Mouse (Mus musculus) CH12.LX (cell line): ENCODE measurements around the gene Kif5c. TPM values are rescaled to one million over a fixed set of nuclear protein-coding genes. Genes with fewer than 3 reads are reported as not detected.

Experiments used
- DNase-seq: peaks from one replicate; pipeline ENCODE4 v3.0.0-alpha.2; 2013; ENCODE audit errors: extremely low read depth
- H3K27ac ChIP-seq: 2 replicates; pipeline ENCODE4 v1.5.1; 2012; ENCODE audit warnings: low read depth, mild to moderate bottlenecking, control low read depth, moderate library complexity; ENCODE audit not compliant: insufficient read depth
- H3K27me3 ChIP-seq: replicated peaks from 2 replicates; pipeline ENCODE3; 2012; ENCODE audit warnings: inconsistent platforms
- H3K36me3 ChIP-seq, 2 experiments: replicated peaks in 1 of 2; 2 replicates each; pipeline versions ENCODE3 to v1.6.1; 2012; ENCODE audit warnings: inconsistent platforms in 1 of 2, low read length in 1 of 2, mild to moderate bottlenecking in 1 of 2, mixed read lengths in 1 of 2, moderate library complexity in 1 of 2; ENCODE audit not compliant: control insufficient read depth in 1 of 2, insufficient read depth in 1 of 2
- H3K4me1 ChIP-seq, 2 experiments: 2 replicates each; pipeline ENCODE4 v1.6.1; 2012; ENCODE audit warnings: inconsistent platforms in 1 of 2, moderate library complexity in 1 of 2; ENCODE audit not compliant: insufficient read depth in 2 of 2, control insufficient read depth in 1 of 2
- H3K4me2 ChIP-seq: 2 replicates; pipeline ENCODE4 v1.6.1; 2012; ENCODE audit warnings: low read depth, mild to moderate bottlenecking, control low read depth; ENCODE audit not compliant: poor library complexity, insufficient read depth, severe bottlenecking
- H3K4me3 ChIP-seq, 3 experiments: fragments of 150-350 bp in 1 of 3; sonication (generic) in 1 of 3; replicated peaks in 1 of 3; 2 replicates each; pipeline versions ENCODE3 to v1.5.1; 2011 to 2012; ENCODE audit warnings: low read depth in 2 of 3, low read length in 2 of 3, mild to moderate bottlenecking in 2 of 3, moderate library complexity in 2 of 3, control low read depth in 1 of 3, improper control_type of control experiment in 1 of 3, inconsistent platforms in 1 of 3, mixed read lengths in 1 of 3; ENCODE audit not compliant: poor library complexity in 1 of 3
- H3K79me2 ChIP-seq: replicated peaks from 2 replicates; pipeline ENCODE4 v1.6.1; 2012; ENCODE audit warnings: mild to moderate bottlenecking, moderate library complexity; ENCODE audit not compliant: control insufficient read depth, poor library complexity, insufficient read depth, severe bottlenecking; ENCODE audit errors: extremely low read depth
- H3K9ac ChIP-seq: 2 replicates; pipeline ENCODE4 v1.6.1; 2012; ENCODE audit warnings: low read depth, mild to moderate bottlenecking, control low read depth, moderate library complexity; ENCODE audit not compliant: insufficient read depth
- H3K9me3 ChIP-seq: replicated peaks from 2 replicates; pipeline ENCODE3; 2012; ENCODE audit warnings: low read length, inconsistent platforms, mixed read lengths
- BHLHE40 ChIP-seq: IDR thresholded peaks from 2 replicates; pipeline ENCODE4 v1.6.1; 2011; ENCODE audit warnings: mild to moderate bottlenecking, low read depth, low read length, improper control_type of control experiment
- CHD2 ChIP-seq: IDR thresholded peaks from 2 replicates; pipeline ENCODE4 v1.6.1; 2011; ENCODE audit warnings: low read length, improper control_type of control experiment
- CTCF ChIP-seq, 2 experiments: IDR thresholded peaks in 1 of 2; conservative IDR thresholded peaks in 1 of 2; 2 replicates each; pipeline ENCODE4 v1.5.1; 2011 to 2012; ENCODE audit warnings: low read depth in 2 of 2, low read length in 2 of 2, improper control_type of control experiment in 1 of 2, inconsistent platforms in 1 of 2, mild to moderate bottlenecking in 1 of 2, moderate library complexity in 1 of 2
- E2F4 ChIP-seq: IDR thresholded peaks from 2 replicates; pipeline ENCODE4 v1.6.1; 2011; ENCODE audit warnings: low read depth, low read length, improper control_type of control experiment; ENCODE audit not compliant: insufficient replicate concordance
- ELF1 ChIP-seq: IDR thresholded peaks from 2 replicates; pipeline ENCODE4 v1.6.1; 2014; ENCODE audit warnings: low read depth, mild to moderate bottlenecking, inconsistent platforms, low read length, improper control_type of control experiment
- ETS1 ChIP-seq: conservative IDR thresholded peaks from 2 replicates; pipeline ENCODE4 v1.6.1; 2012; ENCODE audit warnings: low read depth, mild to moderate bottlenecking, inconsistent platforms, low read length, improper control_type of control experiment, moderate library complexity
- GABPA ChIP-seq: IDR thresholded peaks from 2 replicates; pipeline ENCODE4 v1.6.1; 2012; ENCODE audit warnings: low read depth, low read length, improper control_type of control experiment, inconsistent platforms; ENCODE audit not compliant: insufficient replicate concordance
- IRF4 ChIP-seq: IDR thresholded peaks from 2 replicates; pipeline ENCODE4 v1.6.1; 2014; ENCODE audit warnings: low read depth, mild to moderate bottlenecking, inconsistent platforms, low read length, improper control_type of control experiment
- JUN ChIP-seq: IDR thresholded peaks from 2 replicates; pipeline ENCODE4 v1.6.1; 2011; ENCODE audit warnings: low read depth, mild to moderate bottlenecking, low read length, improper control_type of control experiment, moderate library complexity; ENCODE audit not compliant: insufficient read depth
- JUND ChIP-seq: conservative IDR thresholded peaks from 2 replicates; pipeline ENCODE4 v1.6.1; 2011; ENCODE audit warnings: low read depth, low read length, improper control_type of control experiment
- KAT2A ChIP-seq: IDR thresholded peaks from 2 replicates; pipeline ENCODE4 v1.6.1; 2012; ENCODE audit warnings: low read length, improper control_type of control experiment, inconsistent platforms; ENCODE audit not compliant: insufficient replicate concordance
- MAFK ChIP-seq: IDR thresholded peaks from 2 replicates; pipeline ENCODE4 v1.6.1; 2011; ENCODE audit warnings: low read length, improper control_type of control experiment; ENCODE audit not compliant: insufficient replicate concordance
- MAX ChIP-seq: IDR thresholded peaks from 2 replicates; pipeline ENCODE4 v1.6.1; 2011; ENCODE audit warnings: low read length, improper control_type of control experiment
- MEF2A ChIP-seq: IDR thresholded peaks from 2 replicates; pipeline ENCODE4 v1.6.1; 2014; ENCODE audit warnings: low read depth, mild to moderate bottlenecking, inconsistent platforms, low read length, improper control_type of control experiment, borderline replicate concordance
- MXI1 ChIP-seq: IDR thresholded peaks from 2 replicates; pipeline ENCODE4 v1.6.1; 2011; ENCODE audit warnings: mild to moderate bottlenecking, low read depth, low read length, improper control_type of control experiment
- MYC ChIP-seq: IDR thresholded peaks from 2 replicates; pipeline ENCODE4 v1.6.1; 2011; ENCODE audit warnings: low read depth, mild to moderate bottlenecking, improper control_type of control experiment, low read length
- NRF1 ChIP-seq: IDR thresholded peaks from 2 replicates; pipeline ENCODE4 v1.6.1; 2014; ENCODE audit warnings: low read depth, mild to moderate bottlenecking, inconsistent platforms, low read length, improper control_type of control experiment, moderate library complexity
- PAX5 ChIP-seq: IDR thresholded peaks from 2 replicates; pipeline ENCODE4 v1.6.1; 2012; ENCODE audit warnings: low read length, inconsistent platforms, mixed read lengths
- POLR2A ChIP-seq: IDR thresholded peaks from 2 replicates; pipeline ENCODE4 v1.6.1; 2011; ENCODE audit warnings: low read depth, mild to moderate bottlenecking, improper control_type of control experiment, low read length
- POLR2AphosphoS2 ChIP-seq: IDR thresholded peaks from 2 replicates; pipeline ENCODE4 v1.6.1; 2011; ENCODE audit warnings: low read depth, low read length, improper control_type of control experiment
- RAD21 ChIP-seq: IDR thresholded peaks from 2 replicates; pipeline ENCODE4 v1.6.1; 2011; ENCODE audit warnings: low read depth, mild to moderate bottlenecking, low read length, improper control_type of control experiment, moderate library complexity
- RCOR1 ChIP-seq: conservative IDR thresholded peaks from 2 replicates; pipeline ENCODE4 v1.6.1; 2012; ENCODE audit warnings: low read depth, mild to moderate bottlenecking, inconsistent platforms, low read length, improper control_type of control experiment
- SMC3 ChIP-seq: IDR thresholded peaks from 2 replicates; pipeline ENCODE4 v1.6.1; 2011; ENCODE audit warnings: low read depth, low read length, improper control_type of control experiment
- TBP ChIP-seq: conservative IDR thresholded peaks from 2 replicates; pipeline ENCODE4 v1.6.1; 2011; ENCODE audit warnings: low read depth, low read length, improper control_type of control experiment
- TCF12 ChIP-seq: IDR thresholded peaks from 2 replicates; pipeline ENCODE4 v1.6.1; 2014; ENCODE audit warnings: low read depth, mild to moderate bottlenecking, inconsistent platforms, low read length, improper control_type of control experiment
- UBTF ChIP-seq: IDR thresholded peaks from 2 replicates; pipeline ENCODE4 v1.6.1; 2012; ENCODE audit warnings: low read depth, mild to moderate bottlenecking, inconsistent platforms, low read length, improper control_type of control experiment, moderate library complexity
- USF1 ChIP-seq: IDR thresholded peaks from 2 replicates; pipeline ENCODE4 v1.6.1; 2014; ENCODE audit warnings: low read depth, mild to moderate bottlenecking, inconsistent platforms, low read length, improper control_type of control experiment
- USF2 ChIP-seq: conservative IDR thresholded peaks from 2 replicates; pipeline ENCODE4 v1.6.1; 2011; ENCODE audit warnings: low read depth, low read length, improper control_type of control experiment
- ZC3H11A ChIP-seq: IDR thresholded peaks from 2 replicates; pipeline ENCODE4 v1.6.1; 2012; ENCODE audit warnings: low read depth, mild to moderate bottlenecking, inconsistent platforms, low read length, improper control_type of control experiment
- ZKSCAN1 ChIP-seq: IDR thresholded peaks from 2 replicates; pipeline ENCODE4 v1.6.1; 2012; ENCODE audit warnings: low read depth, inconsistent platforms, low read length, improper control_type of control experiment, borderline replicate concordance
- ZMIZ1 ChIP-seq: IDR thresholded peaks from 2 replicates; pipeline ENCODE4 v1.6.1; 2012; ENCODE audit warnings: low read depth, mild to moderate bottlenecking, inconsistent platforms, low read length, improper control_type of control experiment
- dilution Hi-C: fragments of 300-500 bp; cut with MboI; formaldehyde crosslinking; loops from 2 replicates; pipeline ENCODE4 v1.14.3; 2020; ENCODE audit warnings: low sequenced_read_pairs; ENCODE audit not compliant: extremely low pct_unique_long_range_greater_than_20kb, extremely low pct_ligation_motif_present
- in situ Hi-C: fragments of 300-500 bp; cut with MboI; formaldehyde crosslinking; loops from 3 replicates; pipeline ENCODE4 v1.14.3; 2019; ENCODE audit warnings: low sequenced_read_pairs, low pct_ligation_motif_present, low pct_unique_long_range_greater_than_20kb, mixed read lengths
- polyA plus RNA-seq: library from polyadenylated mRNA; unstranded; fragments of >175 nt; gene quantifications from 2 replicates; pipeline ENCODE4 v1.2.1, GENCODE M21; 2012; ENCODE audit warnings: low read depth; ENCODE audit not compliant: insufficient read length
- total RNA-seq, 2 experiments: library from RNA; depleted of rRNA; stranded (reverse); fragments of 300-350 nt in 1 of 2; fragments of >200 nt in 1 of 2; gene quantifications; 2 replicates each; pipeline ENCODE4 v1.2.3; 2012 to 2014

The Kif5c gene
- total and polyA plus RNA-seq, 3 experiments, result 3.0 to 3.5 (median 3.1) TPM

DNA sequence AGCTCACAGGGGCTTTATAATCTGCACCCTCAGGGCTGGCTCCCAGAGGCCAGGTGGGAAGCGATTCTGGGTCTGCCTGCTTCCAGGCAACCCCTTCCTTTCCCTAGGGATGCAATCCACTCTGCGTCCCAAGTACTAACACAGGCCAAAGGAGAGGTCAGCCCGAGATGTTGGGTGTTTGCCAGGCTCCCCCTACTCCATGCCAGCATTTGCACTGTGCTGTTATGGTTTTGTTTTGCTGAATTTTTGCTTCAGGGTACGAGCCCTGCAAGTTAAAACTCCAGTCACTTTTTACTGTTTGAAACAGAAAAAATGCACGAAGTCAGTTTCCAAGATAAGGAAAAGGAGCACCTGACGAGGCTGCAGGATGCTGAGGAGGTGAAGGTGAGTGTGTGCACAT lies 121.9 kb downstream of the Kif5c start:
- Histone ChIP-seq H3K4me1 (peaks cover 25 to 49% of the 10 kb centered on the region in 2 experiments), H3K27ac (no peak overlapping the region), H3K9ac (no peak overlapping the region), H3K4me3 (no peak overlapping the region), H3K79me2 (no peaks in the 10 kb centered on the region), H3K4me2 (no peak overlapping the region), H3K36me3 (no peaks in the 10 kb centered on the region), H3K9me3 (no peaks in the 10 kb centered on the region), H3K27me3 (no peaks in the 10 kb centered on the region)
- dilution Hi-C loops, result no loop called here
- no peak for TF ChIP-seq NRF1
- TF ChIP-seq TCF12, result no peak
- TF ChIP-seq POLR2AphosphoS2, result no peak
- TF ChIP-seq RCOR1, result no peak
- TF ChIP-seq BHLHE40, result no peak
- no peak for TF ChIP-seq PAX5
- TF ChIP-seq JUND, result no peak
- no peak for TF ChIP-seq ZKSCAN1
- DNase-seq, result no peak
- in situ Hi-C loops, result loop anchor here (25.0 kb wide), 1 partner anchor 829 kb away; no protein-coding TSS in a partner anchor

GRCm38 (mm10) chr2:49741895-49742734 lies 123.0 kb downstream of the Kif5c start:
- H3K9ac ChIP-seq, result no peak overlapping the region
- H3K4me2 ChIP-seq, result no peak overlapping the region
- H3K9me3 ChIP-seq, result no peaks in the 10 kb centered on the region
- H3K4me3 ChIP-seq, result no peak overlapping the region
- dilution Hi-C loops (no loop called here), in situ Hi-C loops (loop anchor here (25.0 kb wide), 1 partner anchor 830 kb away; no protein-coding TSS in a partner anchor)
- H3K79me2 ChIP-seq, result no peaks in the 10 kb centered on the region
- H3K36me3 ChIP-seq, result no peaks in the 10 kb centered on the region
- DNase-seq, result no peak
- no peak overlapping the region for H3K27ac ChIP-seq
- no peaks in the 10 kb centered on the region for H3K27me3 ChIP-seq
- peaks cover 25 to 49% of the 10 kb centered on the region in 2 experiments for H3K4me1 ChIP-seq
- no peak for TF ChIP-seq USF2
- no peak; the same call in 1 of the 2 replicates for TF ChIP-seq TCF12
- TF ChIP-seq POLR2A, result no peak
- TF ChIP-seq ZC3H11A, result no peak
- no peak for TF ChIP-seq ELF1
- TF ChIP-seq JUN, result peak; percentile 65
- TF ChIP-seq SMC3, result no peak
- TF ChIP-seq RAD21, result no peak
- peak; percentile 54; the same call in 1 of the 2 replicates for TF ChIP-seq JUND
- TF ChIP-seq E2F4, result no peak
- no peak for TF ChIP-seq NRF1
- TF ChIP-seq CTCF (conservative IDR thresholded peaks at IDR 0.05 in 1 of 2, IDR thresholded peaks at IDR 0.05 in 1 of 2; ENCODE audit: low read depth in 2 of 2, low read length in 2 of 2), result no peak
- no peak for TF ChIP-seq MEF2A
- TF ChIP-seq ETS1, result peak; percentile 22
- TF ChIP-seq POLR2AphosphoS2, result no peak
- TF ChIP-seq MAFK, result no peak
- no peak for TF ChIP-seq GABPA
- no peak for TF ChIP-seq MAX
- TF ChIP-seq ZMIZ1, result no peak
- TF ChIP-seq TBP, result no peak
- TF ChIP-seq KAT2A, result no peak
- no peak for TF ChIP-seq MXI1
- TF ChIP-seq PAX5, result no peak
- TF ChIP-seq UBTF, result no peak
- TF ChIP-seq ZKSCAN1, result no peak
- no peak for TF ChIP-seq IRF4
- peak; percentile 50 for TF ChIP-seq CHD2
- no peak for TF ChIP-seq MYC
- TF ChIP-seq USF1, result no peak
